Mouse (Mus musculus) retina, postnatal 1 day (tissue): Measurements from ENCODE around the gene Luzp1.

Source experiments
- DNase-seq: peaks from one replicate; pipeline ENCODE4 v3.0.0-alpha.2; 2012

Luzp1 gene

DNA sequence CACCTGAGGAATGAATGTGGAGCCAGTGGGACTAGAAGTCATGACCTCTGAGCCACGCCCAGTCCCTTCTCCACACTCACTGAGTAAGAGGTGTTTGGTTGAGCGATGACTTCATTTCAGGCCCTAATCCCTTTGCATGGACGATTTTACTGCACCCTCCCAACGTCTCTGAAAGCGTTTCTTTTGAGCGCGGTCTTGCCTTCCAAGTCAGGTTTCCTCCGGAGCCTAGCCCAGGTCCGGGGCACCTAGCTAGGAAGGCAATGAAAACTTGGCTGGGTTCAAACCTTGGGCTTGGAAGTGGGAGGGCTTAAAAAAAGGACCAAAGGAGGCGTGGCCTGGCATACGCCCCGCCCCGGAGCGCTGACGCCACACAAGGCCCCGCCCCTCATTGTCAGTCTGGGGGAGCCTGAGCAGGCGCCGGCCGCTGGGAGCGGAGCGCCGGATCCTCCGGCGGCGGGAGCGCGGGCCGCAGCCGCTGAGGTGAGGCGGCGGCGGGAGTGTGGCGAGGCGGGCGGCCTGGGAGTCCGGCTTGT is at the start of gene Luzp1:
Luzp1 (plus strand) TSS at position 391 of the 533 bp plus-strand sequence.
- DNase-seq: peak; percentile 94

DNA sequence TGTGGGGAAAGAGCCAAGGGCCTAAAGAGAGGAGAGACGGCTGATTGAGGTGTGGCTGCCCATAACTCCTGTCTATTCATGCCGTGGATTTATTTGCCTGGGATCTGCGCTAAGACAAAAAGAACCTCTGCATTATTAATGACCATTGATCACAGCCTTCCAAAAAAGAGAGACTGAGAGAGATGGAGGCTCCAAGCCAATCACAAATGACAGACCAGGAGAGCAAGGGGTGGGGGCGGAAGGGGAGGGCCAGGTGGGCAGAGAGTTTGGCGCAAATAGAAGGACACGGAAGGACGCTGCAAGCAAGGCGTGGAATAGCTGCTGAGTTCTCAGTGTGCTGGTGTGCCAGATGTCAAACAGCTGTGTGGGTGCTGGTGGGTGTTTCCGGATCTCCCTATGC is 46.3 kb upstream of the Luzp1 start, which contains the start of gene Htr1d:
Htr1d (plus strand) TSS at position 301 of the 400 bp plus-strand sequence.
- no peak for DNase-seq

DNA sequence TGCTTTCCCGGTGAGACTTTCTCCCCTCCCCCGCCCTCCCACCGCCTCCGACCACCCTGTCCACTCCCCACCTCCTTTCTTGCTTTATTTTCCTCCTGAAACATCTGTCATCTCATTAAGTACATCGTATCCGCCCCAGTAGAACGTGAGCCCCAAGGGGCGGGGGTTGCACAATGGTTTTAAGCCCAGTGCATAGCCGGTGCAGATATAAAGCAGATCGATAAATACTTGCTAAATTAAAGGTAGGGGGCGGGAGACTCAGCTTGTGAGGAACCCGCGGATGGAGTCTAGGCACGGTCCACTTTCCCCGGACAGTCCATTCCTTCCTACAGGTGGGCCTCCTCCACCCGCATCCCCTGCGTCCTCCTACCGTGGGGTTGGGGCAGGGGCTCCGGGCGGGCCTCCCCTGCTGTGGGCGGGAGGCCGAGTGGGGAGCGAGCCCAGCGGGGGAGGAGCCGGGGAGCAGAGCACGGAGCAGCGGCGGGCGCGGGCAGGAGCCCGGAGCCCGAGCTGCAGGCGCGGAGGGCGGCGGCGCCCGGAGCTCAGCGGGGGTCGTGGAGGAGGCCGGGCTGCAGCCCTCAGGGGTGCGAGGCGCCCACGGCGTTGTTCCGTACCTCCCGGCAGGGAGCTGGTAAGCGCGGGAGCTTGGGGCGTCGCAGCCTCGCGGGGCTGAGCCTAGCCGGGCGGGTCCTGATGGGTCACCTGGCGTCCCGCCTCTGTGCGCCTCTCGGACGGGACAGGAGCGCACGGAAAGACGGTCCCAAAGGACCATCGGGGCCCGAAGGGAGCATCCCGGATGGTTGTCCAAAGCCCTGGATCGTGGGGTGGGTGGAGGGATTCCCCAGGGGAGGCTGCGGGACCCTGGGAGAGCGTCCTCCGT is 45.2 kb upstream of the Luzp1 start:
- peak; percentile 55 for DNase-seq

DNA sequence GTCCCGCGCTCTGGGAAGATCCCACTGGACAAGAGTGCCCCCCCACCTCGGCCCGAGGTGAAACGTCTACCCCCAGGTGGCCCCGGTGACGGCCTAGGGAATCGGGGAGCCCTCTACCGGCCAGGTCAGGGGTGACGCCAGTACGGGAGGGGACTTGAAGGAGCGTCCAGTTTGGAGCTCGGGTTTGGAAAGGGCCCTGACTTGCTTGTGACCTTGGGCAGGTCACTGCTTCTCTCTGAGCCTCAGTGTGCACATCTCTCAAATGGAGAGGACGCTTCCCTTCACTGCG is 44.6 kb upstream of the Luzp1 start:
- DNase-seq: peak; percentile 39

- DNase-seq: no peak
Observed at GRCm38 (mm10) chr4:136430609-136431375, 38.8 kb upstream of the Luzp1 start.

DNA sequence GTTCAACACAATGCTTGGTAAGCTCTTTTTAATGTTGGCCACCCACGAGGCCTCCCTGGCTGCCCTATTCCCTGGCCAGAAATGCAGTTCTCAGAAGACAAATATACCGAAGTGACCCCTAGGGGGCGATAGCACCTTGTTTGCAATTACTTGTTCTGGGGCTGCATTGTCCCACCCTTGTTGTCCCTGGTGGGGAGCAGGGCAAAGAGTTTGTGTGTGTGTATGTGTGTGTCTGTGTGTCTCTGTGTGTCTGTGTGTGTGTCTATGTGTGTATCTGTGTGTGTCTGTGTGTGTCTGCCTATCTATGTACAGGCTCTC is 38.2 kb upstream of the Luzp1 start:
- DNase-seq: peak; percentile 94

DNA sequence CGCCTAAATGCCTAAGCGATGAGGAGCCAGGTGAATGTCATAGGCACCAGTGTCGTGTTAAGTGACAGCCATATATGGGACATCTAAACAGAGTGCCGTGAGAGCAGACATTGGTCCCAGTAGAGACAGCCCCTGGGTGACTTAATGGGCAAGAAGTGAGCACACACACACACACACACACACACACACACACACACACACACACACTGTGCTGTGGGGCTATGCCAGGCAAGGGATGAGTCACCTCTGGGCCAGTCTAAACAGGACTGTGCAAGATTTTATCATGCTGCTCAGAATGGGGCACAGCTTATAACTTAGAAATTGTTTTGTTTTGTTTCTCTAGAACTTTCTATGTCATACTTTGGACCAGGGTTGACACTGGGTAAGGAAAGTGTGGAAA is 35.5 kb upstream of the Luzp1 start:
- no peak for DNase-seq

DNA sequence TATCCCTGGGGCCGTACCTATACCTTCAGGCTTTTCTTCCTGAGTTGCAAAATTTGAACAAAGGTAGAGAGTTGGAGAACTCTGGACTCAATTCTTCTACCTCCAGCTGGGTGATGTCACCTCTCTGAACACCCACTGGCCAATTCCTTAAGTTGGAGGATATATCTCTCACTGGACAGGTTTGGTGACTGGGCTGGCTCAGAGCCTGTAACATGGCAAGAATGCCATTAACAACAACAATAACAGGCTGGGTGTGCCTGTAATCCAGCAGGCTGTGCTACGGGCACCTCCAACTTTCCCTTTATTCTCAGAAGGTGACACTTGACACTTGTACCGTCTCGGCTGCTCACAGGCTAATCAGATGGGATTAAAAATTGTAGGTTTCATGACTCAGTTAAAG is 30.5 kb upstream of the Luzp1 start:
- no peak for DNase-seq

DNA sequence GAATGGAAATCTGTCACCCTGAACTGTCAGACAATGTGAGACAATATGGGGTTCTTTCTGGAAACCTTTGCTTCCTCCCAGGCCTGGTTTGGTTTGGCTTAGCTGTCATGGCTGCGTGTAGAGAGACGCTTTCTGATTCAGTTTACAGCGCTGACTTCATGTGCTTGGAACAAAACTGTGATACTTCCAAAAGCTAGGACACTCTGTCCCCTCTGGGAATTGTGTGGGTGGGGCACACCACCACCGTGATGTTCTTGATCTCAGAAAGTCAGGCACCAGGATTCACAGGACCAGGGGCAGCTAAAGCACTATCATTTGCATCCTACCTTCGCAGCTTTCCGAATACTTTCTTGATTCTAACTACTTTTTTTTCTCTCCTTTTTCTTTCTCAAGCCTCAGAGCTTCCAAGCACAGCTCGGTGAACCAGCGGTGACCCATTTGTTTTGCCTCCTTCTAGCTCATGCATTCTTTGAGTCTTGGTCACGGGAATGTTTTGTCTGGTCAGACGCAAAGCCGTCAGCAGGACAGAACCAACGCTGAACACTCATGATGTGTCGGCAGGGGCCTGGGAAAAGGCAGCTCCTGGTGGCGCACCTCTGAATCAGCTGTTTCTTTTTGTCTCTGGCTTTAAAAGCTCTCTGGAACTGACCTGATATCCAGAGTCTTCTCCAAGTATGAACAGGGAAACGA is 28.1 kb upstream of the Luzp1 start:
- DNase-seq: no peak

DNA sequence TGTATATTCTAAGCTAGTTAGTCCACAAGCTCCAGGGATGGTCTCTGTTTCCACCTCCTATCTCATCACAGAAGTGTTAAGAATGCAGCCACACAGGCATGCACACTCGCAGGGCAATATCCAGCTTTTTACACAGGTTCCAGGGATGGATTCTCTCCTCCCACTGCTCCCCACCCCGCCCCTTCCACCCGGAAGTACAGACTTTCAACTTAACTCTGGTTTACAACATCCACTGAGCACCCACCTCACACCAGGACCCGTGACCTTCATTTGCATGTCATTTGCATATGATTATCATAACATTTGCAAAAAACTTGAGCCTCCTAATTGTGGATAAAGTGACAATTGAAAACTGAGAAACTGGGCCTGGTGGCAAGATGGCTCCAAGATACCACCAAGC is 25.0 kb upstream of the Luzp1 start:
- no peak for DNase-seq

GRCm38 (mm10) chr4:136449795-136450194 is 19.8 kb upstream of the Luzp1 start:
- no peak for DNase-seq

DNA sequence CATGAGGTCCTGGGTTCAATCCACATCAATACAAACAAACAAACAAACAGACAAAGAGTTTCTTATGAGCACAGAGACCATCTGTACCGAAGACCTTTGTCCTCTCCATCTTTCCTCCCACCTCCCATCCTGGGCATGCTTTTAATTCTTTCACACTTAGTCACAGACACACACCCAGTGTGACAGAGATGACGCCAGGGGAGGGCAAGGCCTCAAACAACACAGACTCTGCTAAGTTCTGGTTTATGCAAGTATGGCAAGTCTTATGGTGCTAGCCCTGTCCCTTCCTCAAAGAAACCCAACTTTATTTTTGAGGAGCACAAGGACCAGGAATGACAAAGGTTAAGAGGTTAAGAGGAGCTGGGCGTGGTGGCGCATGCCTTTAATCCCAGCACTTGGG is 19.3 kb upstream of the Luzp1 start:
- no peak for DNase-seq

- DNase-seq: no peak
Observed at GRCm38 (mm10) chr4:136451564-136451963, 18.0 kb upstream of the Luzp1 start.

DNA sequence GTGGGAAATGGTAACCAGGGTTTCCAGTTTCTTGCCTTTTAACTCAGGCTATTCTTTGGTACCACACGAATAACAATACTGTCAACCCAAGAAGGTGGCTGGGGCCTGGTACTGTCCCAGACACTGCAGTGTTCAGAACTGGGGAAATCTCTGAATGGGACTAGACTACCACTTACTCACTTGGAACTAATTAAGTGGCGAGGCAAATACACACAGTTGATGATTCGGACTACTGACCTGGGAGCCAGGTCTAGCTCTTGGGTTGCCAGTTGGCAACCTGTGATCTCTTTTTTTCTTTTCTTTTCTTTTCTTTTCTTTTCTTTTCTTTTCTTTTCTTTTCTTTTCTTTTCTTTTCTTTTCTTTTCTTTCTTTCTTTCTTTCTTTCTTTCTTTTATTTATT is 17.3 kb upstream of the Luzp1 start:
- no peak for DNase-seq

- peak; percentile 45 for DNase-seq
Observed at GRCm38 (mm10) chr4:136452792-136453191, 16.8 kb upstream of the Luzp1 start.

- DNase-seq: peak; percentile 88
Observed at GRCm38 (mm10) chr4:136454850-136455260, 14.7 kb upstream of the Luzp1 start.

- DNase-seq: no peak
Observed at GRCm38 (mm10) chr4:136456516-136457218, 12.9 kb upstream of the Luzp1 start.

DNA sequence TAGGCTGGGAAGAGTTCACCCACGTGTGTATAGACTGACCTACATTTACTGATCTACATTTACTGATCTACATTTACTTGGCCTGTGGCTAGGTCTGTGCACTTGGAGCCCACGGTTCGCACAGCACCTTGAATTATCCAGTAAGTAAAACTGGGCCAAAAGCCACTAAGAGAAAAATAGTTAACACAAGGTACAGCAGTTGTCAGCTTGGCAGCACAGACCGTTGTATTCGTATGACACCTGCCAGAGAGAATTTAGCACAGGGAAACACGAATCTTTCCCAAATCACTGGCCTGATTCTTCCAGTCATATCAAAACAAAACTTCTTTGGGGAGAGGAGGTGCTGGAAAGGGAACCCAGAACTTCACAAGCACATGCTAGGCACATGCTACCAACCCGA is 11.3 kb upstream of the Luzp1 start:
- no peak for DNase-seq

DNA sequence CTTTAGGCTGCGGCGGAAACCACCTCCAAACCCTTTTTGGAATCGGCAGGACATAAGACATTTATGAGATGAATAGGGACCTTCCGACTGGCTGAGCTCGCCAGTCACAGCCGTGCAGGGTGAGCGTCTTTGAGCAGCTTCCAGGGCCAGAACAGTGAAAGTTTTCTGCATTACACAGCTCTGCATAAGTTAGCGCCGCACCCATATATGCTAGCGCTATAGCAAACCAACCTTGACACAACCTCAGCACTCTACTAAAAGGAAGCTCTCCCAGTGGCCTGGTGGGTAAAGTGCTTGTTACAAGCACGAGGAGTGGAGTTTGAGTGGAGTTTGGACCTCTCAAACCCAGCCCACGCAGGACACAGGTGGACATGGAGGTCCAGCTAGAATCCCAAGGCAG is 10.4 kb upstream of the Luzp1 start:
- no peak for DNase-seq

- DNase-seq: no peak
Observed at GRCm38 (mm10) chr4:136461206-136461605, 8.4 kb upstream of the Luzp1 start.

DNA sequence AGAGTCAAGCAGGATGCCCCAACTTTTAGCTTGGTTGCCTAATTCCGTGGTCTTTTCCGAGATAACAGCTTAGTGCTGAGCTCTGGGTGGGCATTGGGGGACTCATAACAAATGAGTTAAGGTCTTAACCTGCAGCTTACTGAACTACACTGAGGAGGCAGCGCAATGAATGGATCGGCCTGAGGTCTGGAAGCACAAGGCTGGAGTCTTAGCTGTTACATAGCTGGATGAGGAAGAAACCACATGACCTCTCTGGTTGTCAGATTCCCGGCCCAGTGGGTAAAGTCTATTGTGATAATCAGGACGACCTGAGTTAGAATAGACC is 7.8 kb upstream of the Luzp1 start:
- DNase-seq: no peak

DNA sequence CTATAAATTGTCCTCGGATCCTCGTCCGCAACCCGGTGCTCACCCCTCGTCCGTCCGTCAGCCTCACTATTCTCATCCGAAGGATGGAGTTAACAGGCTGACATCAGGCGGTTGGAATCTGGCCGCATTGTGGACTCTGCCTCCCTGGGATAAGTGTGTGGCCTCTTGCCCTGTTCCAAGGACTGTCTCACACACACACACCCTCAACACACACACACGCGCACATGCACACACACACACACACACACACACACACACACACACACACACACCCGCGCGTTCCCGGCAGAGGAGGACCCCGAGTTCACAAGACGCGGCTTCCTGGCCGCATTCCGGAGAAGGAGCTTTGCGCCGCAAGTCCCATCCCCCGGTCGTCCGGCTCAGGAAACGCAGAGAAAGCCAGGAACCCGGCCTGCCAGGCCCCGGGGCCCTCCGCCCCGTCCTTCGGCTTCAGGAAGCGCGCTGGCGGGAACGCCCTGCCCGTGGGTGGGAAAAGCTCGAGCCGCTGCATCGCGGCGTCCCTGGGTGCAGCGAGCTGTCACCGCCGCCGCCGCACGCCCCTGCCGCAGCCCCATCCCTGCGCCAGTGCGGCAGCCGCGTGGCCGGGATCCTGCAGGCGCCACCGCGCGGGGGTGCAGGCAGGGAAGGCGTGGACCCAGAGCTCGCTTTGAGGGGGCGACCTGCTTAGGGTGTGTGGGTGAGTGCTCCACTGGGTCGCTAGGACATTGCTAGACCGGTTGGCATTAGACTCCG is 7.3 kb upstream of the Luzp1 start, which contains the start of gene 6030445D17Rik:
6030445D17Rik (plus strand) TSS at position 165 of the 753 bp plus-strand sequence.
- peak; percentile 73 for DNase-seq
